Comparison of ENCODE assay signal across 8 mouse cellular contexts in genomic region chr2:127462314-127462713, GRCm38 (mm10). TPM values are rescaled to one million over a fixed set of nuclear protein-coding genes. Genes with fewer than 3 reads are reported as not detected.
DNase-seq lines count a peak whose midpoint lies in the region; ATAC-seq lines count a peak whose summit lies in the region.

No protein-coding gene starts in this region.

- peak; percentile 69 for DNase-seq in A20 (ENCODE audit: low read depth, low spot score)
- DNase-seq in adrenal gland, adult (ENCODE audit: inconsistent age in 2 of 2, low spot score in 1 of 2) = peak; percentile 59 to 85
- DNase-seq in embryo, embryonic 10.5 days (ENCODE audit: low spot score) = peak; percentile 87
- DNase-seq in heart, adult 9 months (ENCODE audit: low spot score in 2 of 2) = peak; percentile 56 to 57
- peak; percentile 47 to 62 for DNase-seq in kidney, adult 8-10 months
- peak; percentile 48 for DNase-seq in liver, embryonic 11.5 days (ENCODE audit: low spot score)
- DNase-seq in naive thymus-derived CD4-positive, alpha-beta T cell, adult 2 months (ENCODE audit: low read depth) = peak; percentile 51
- peak; percentile 75 for DNase-seq in testis, postnatal 10 days (ENCODE audit: low spot score)

- no peak overlapping the region for H3K27ac ChIP-seq in liver, embryonic 11.5 days (ENCODE audit: low read depth, low read length)

- H3K9ac ChIP-seq in liver, embryonic 11.5 days (ENCODE audit: low read depth, low read length) = no peak overlapping the region

- no peak overlapping the region for H3K4me2 ChIP-seq in liver, embryonic 11.5 days

- 11% methylated on average over 8 of the region's 8 CpGs for WGBS in liver, embryonic 11.5 days

- H3K36me3 ChIP-seq in liver, embryonic 11.5 days (ENCODE audit: control insufficient read depth, insufficient read depth, low read length) = no peaks in the 10 kb centered on the region

- H3K4me3 ChIP-seq in liver, embryonic 11.5 days (ENCODE audit: low read depth, low read length) = no peak overlapping the region

- H3K4me1 ChIP-seq in liver, embryonic 11.5 days (replicated peaks; ENCODE audit: control insufficient read depth, insufficient read depth, low read length) = no peaks in the 10 kb centered on the region

- no peaks in the 10 kb centered on the region for H3K9me3 ChIP-seq in liver, embryonic 11.5 days (ENCODE audit: control insufficient read depth, low read length)

- peak; percentile 57; the same call in 1 of the 2 replicates for ATAC-seq in liver, embryonic 11.5 days (replicated peaks; ENCODE audit: low FRiP score)

- H3K27me3 ChIP-seq in liver, embryonic 11.5 days (replicated peaks; ENCODE audit: control insufficient read depth, insufficient read depth, low read length) = peaks cover 5% of the 10 kb centered on the region; the same call in 1 of the 2 replicates

RNA-seq across cellular contexts. Expression of gene Fahd2a, which starts 17.9 kb away (rescaled TPM):
- 16.6 and 19.9 TPM in 2 replicates for polyA plus RNA-seq in liver, embryonic 11.5 days (2014; fragmentation: Nextera tagmentation; extraction: Ambion mirVana)

RNA-seq across cellular contexts. Expression of gene Gpat2, which starts 37.3 kb away (rescaled TPM):
- polyA plus RNA-seq in liver, embryonic 11.5 days (2014; fragmentation: Nextera tagmentation; extraction: Ambion mirVana) = 0.43 and 0.92 TPM in 2 replicates

RNA-seq across cellular contexts. Expression of gene Kcnip3, which starts 59.6 kb away (rescaled TPM):
- 1.3 and 1.4 TPM in 2 replicates for polyA plus RNA-seq in liver, embryonic 11.5 days (2014; fragmentation: Nextera tagmentation; extraction: Ambion mirVana)
